Mouse (Mus musculus): ENCODE data around the gene Lman2.

Lman2 gene

GRCm38 (mm10) chr13:55322130-55322825 lies 40.3 kb downstream of the Lman2 start:
- DNase-seq, result peak; percentile 67

- peak; percentile 90 for DNase-seq
These were observed 41.0 kb downstream of the Lman2 start, which contains the start of gene Rab24 for GRCm38 (mm10) chr13:55321434-55322129. TSS of gene Rab24 (minus strand) at chr13:55321946.

GRCm38 (mm10) chr13:55319931-55320533 lies 42.6 kb downstream of the Lman2 start, which contains the start of gene Prelid1:
TSS of gene Prelid1 (plus strand) at chr13:55320500.
- no peak for DNase-seq

GRCm38 (mm10) chr13:55318351-55318750 lies 44.2 kb downstream of the Lman2 start:
- DNase-seq, result no peak

- no peak for DNase-seq
These were observed 47.6 kb downstream of the Lman2 start for GRCm38 (mm10) chr13:55314891-55315412.

- DNase-seq, result no peak
These were observed 49.5 kb downstream of the Lman2 start for GRCm38 (mm10) chr13:55313051-55313450.

GRCm38 (mm10) chr13:55312028-55312630 lies 50.5 kb downstream of the Lman2 start:
- DNase-seq, result no peak

- DNase-seq, result no peak
These were observed 61.7 kb downstream of the Lman2 start for GRCm38 (mm10) chr13:55300913-55301312.

GRCm38 (mm10) chr13:55296760-55297159 lies 65.8 kb downstream of the Lman2 start:
- DNase-seq, result no peak
